In the genomic region with DNA sequence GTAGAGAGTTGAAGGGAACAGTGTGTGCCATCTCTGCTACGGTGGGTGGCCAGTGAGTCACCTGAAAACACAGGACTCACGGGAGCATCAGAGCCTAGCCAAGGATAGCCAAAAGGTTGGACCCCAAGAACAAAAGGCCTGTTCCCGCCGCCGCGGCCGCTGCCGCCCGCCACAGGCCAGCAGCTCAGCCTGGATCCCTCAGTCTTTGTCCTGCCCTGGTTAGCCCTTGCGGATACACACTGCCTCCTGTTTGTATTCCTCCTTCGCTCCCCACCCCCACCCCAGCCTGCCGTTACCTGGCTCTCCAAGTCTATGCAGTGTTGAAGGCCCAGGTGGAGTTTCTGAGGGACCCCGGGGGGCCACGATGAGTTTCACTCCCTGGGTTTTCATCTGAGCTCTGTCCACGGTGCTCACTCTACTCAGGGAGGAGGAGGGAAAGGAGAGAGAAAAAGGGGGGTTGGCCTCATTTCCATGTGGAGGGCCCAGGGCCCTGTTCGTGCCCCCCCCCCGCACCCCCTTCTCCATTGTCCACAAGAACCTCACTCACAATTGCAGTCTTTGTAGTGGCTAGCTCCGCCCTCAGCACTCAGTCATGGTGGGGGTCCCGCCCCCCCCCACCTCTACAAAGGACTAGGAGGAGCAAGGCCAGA, we compare ENCODE assay signal across 13 mouse cellular contexts. TPM values are rescaled to one million over a fixed set of nuclear protein-coding genes. Genes with fewer than 3 reads are reported as not detected.
DNase-seq lines count a peak whose midpoint lies in the region; ATAC-seq lines count a peak whose summit lies in the region.
"Had no signal": no experiment of that assay in that cellular context is flagged by ENCODE, and none has a peak within 500 bp of the region (broad histone marks: within the 10 kb centered on the region; RNA-seq: fewer than 3 reads in every experiment).

No protein-coding gene starts in this region.

- 6% methylated on average over 19 of the region's 19 CpGs for WGBS in forebrain, embryonic 15.5 days
- 4% methylated on average over 19 of the region's 19 CpGs for WGBS in midbrain, embryonic 11.5 days
- 6% methylated on average over 19 of the region's 19 CpGs for WGBS in neural tube, embryonic 15.5 days
- WGBS in intestine, embryonic 16.5 days = 8% methylated on average over 19 of the region's 19 CpGs

- peaks cover 47% of the 10 kb centered on the region for H3K4me1 ChIP-seq in forebrain, embryonic 15.5 days
- H3K4me1 ChIP-seq in midbrain, embryonic 11.5 days (ENCODE audit: control insufficient read depth, insufficient read depth, low read length) = peaks cover 57% of the 10 kb centered on the region
- H3K4me1 ChIP-seq in neural tube, embryonic 15.5 days = peaks cover 61% of the 10 kb centered on the region
- peaks cover 18% of the 10 kb centered on the region for H3K4me1 ChIP-seq in intestine, embryonic 16.5 days (ENCODE audit: control insufficient read depth, insufficient read depth, low read length)

- H3K4me2 ChIP-seq in forebrain, embryonic 15.5 days (replicated peaks) = peak overlapping the region; percentile 33
- H3K4me2 ChIP-seq in midbrain, embryonic 11.5 days = peak overlapping the region; percentile 97
- peak overlapping the region; percentile 64 for H3K4me2 ChIP-seq in neural tube, embryonic 15.5 days
- no peak overlapping the region for H3K4me2 ChIP-seq in intestine, embryonic 16.5 days (ENCODE audit: low read depth, low read length)

- peak overlapping the region; percentile 20 for H3K4me3 ChIP-seq in forebrain, embryonic 15.5 days
- H3K4me3 ChIP-seq in midbrain, embryonic 11.5 days (ENCODE audit: low read depth, low read length) = peak overlapping the region; percentile 56
- H3K4me3 ChIP-seq in neural tube, embryonic 15.5 days (replicated peaks) = peak overlapping the region; percentile 15
- H3K4me3 ChIP-seq in intestine, embryonic 16.5 days (ENCODE audit: low read length) = no peak overlapping the region

- ATAC-seq in forebrain, embryonic 15.5 days (replicated peaks) = no peak
- ATAC-seq in midbrain, embryonic 11.5 days (ENCODE audit: low FRiP score) = peak; percentile 15
- no peak for ATAC-seq in neural tube, embryonic 15.5 days (ENCODE audit: low FRiP score)
- ATAC-seq in intestine, embryonic 16.5 days = no peak
- ATAC-seq: liver, postnatal 0 days had no signal

- no peaks in the 10 kb centered on the region for H3K9me3 ChIP-seq in forebrain, embryonic 15.5 days
- H3K9me3 ChIP-seq in midbrain, embryonic 11.5 days (ENCODE audit: control insufficient read depth, low read length) = no peaks in the 10 kb centered on the region
- H3K9me3 ChIP-seq in neural tube, embryonic 15.5 days (replicated peaks) = no peaks in the 10 kb centered on the region
- no peaks in the 10 kb centered on the region for H3K9me3 ChIP-seq in intestine, embryonic 16.5 days (ENCODE audit: control insufficient read depth, low read length)

- peak overlapping the region; percentile 98 for H3K27ac ChIP-seq in forebrain, embryonic 15.5 days (replicated peaks)
- H3K27ac ChIP-seq in midbrain, embryonic 11.5 days (ENCODE audit: low read depth, low read length) = peak overlapping the region; percentile 99
- peak overlapping the region; percentile 98 for H3K27ac ChIP-seq in neural tube, embryonic 15.5 days (replicated peaks)
- no peak overlapping the region for H3K27ac ChIP-seq in intestine, embryonic 16.5 days (ENCODE audit: low read length)

- H3K9ac ChIP-seq in forebrain, embryonic 15.5 days (replicated peaks) = peak overlapping the region; percentile 19
- peak overlapping the region; percentile 99 for H3K9ac ChIP-seq in midbrain, embryonic 11.5 days (ENCODE audit: low read length)
- H3K9ac ChIP-seq in neural tube, embryonic 15.5 days (replicated peaks) = peak overlapping the region; percentile 28; the same call in 1 of the 2 replicates
- H3K9ac ChIP-seq in intestine, embryonic 16.5 days (ENCODE audit: low read depth, low read length) = no peak overlapping the region
- H3K9ac ChIP-seq: liver, postnatal 0 days had no signal

- no peaks in the 10 kb centered on the region for H3K36me3 ChIP-seq in forebrain, embryonic 15.5 days
- H3K36me3 ChIP-seq in midbrain, embryonic 11.5 days (ENCODE audit: control insufficient read depth, insufficient read depth, low read length) = 0 out of 2 replicates have a peak, but pooled peaks cover 2% of the 10 kb centered on the region
- no peaks in the 10 kb centered on the region for H3K36me3 ChIP-seq in neural tube, embryonic 15.5 days
- H3K36me3 ChIP-seq in intestine, embryonic 16.5 days (ENCODE audit: control insufficient read depth, insufficient read depth, low read length) = no peaks in the 10 kb centered on the region

- peak; percentile 47 for DNase-seq in cerebellum, adult 11-12 months
- no peak for DNase-seq in cerebellum, postnatal 36 days
- peak; percentile 97 for DNase-seq in midbrain, embryonic 11.5 days (ENCODE audit: low spot score, missing footprints)
- no peak for DNase-seq in spleen, postnatal 4 days (ENCODE audit: low spot score in 2 of 2)
- no peak for DNase-seq in lung, postnatal 14 days
- DNase-seq: heart, adult 11 months; liver, postnatal 0 days had no signal

- peaks cover 16% of the 10 kb centered on the region for H3K27me3 ChIP-seq in forebrain, embryonic 15.5 days
- H3K27me3 ChIP-seq in midbrain, embryonic 11.5 days (ENCODE audit: control insufficient read depth, insufficient read depth, low read length) = no peaks in the 10 kb centered on the region; the same call in 1 of the 2 replicates
- H3K27me3 ChIP-seq in neural tube, embryonic 15.5 days (replicated peaks) = 0 out of 2 replicates have a peak, but pooled peaks cover 6% of the 10 kb centered on the region
- peaks cover 70% of the 10 kb centered on the region for H3K27me3 ChIP-seq in intestine, embryonic 16.5 days (replicated peaks; ENCODE audit: control insufficient read depth, insufficient read depth, low read length)

RNA-seq across cellular contexts. Expression of gene Ythdf1, which starts 31.4 kb away (rescaled TPM):
- 50.2 and 52.8 TPM in 2 replicates for polyA plus RNA-seq in forebrain, embryonic 15.5 days (2015; fragmentation: Nextera tagmentation; extraction: Ambion mirVana)
- polyA plus RNA-seq in midbrain, embryonic 11.5 days (2014; fragmentation: Nextera tagmentation; extraction: Ambion mirVana) = 68.5 and 72.4 TPM in 2 replicates
- polyA plus RNA-seq in neural tube, embryonic 15.5 days (2015; fragmentation: Nextera tagmentation; extraction: Ambion mirVana) = 48.2 and 50.0 TPM in 2 replicates
- 9.2 and 9.8 TPM in 2 replicates for polyA plus RNA-seq in intestine, embryonic 16.5 days (2015; fragmentation: Nextera tagmentation; extraction: Ambion mirVana)

RNA-seq across cellular contexts. Expression of gene Birc7, which starts 39.4 kb away (rescaled TPM):
- 0.11 and 0.14 TPM in 2 replicates for polyA plus RNA-seq in forebrain, embryonic 15.5 days (2015; fragmentation: Nextera tagmentation; extraction: Ambion mirVana)
- polyA plus RNA-seq in midbrain, embryonic 11.5 days (2014; fragmentation: Nextera tagmentation; extraction: Ambion mirVana) = 0.14 and 0.45 TPM in 2 replicates
- polyA plus RNA-seq in neural tube, embryonic 15.5 days (2015; fragmentation: Nextera tagmentation; extraction: Ambion mirVana) = 0.20 TPM in 1 of 2 replicates, not detected in the other
- polyA plus RNA-seq in intestine, embryonic 16.5 days (2015; fragmentation: Nextera tagmentation; extraction: Ambion mirVana) = 0.09 TPM in 1 of 2 replicates, not detected in the other
- polyA plus RNA-seq: kidney, embryonic 14.5 days; limb, embryonic 11.5 days; liver, postnatal 0 days; small intestine, adult 2 months had no signal

Comparison
In these comparisons a context has a peak if more than half of its experiments do, and no peak if none do; other contexts are left out.
1. DNase-seq: peak in cerebellum, adult 11-12 months (single experiment) and midbrain, embryonic 11.5 days (single experiment); none in cerebellum, postnatal 36 days (0 of 2), spleen, postnatal 4 days (0 of 2) and lung, postnatal 14 days (single experiment).